9 mouse cellular contexts compared by ENCODE assay signal in genomic region chr1:51466385-51466784, GRCm38 (mm10). TPM values are rescaled to one million over a fixed set of nuclear protein-coding genes. Genes with fewer than 3 reads are reported as not detected.
DNase-seq lines count a peak whose midpoint lies in the region; ATAC-seq and TF ChIP-seq lines count a peak whose summit lies in the region.
"Had no signal": no experiment of that assay in that cellular context is flagged by ENCODE, and none has a peak within 500 bp of the region (broad histone marks: within the 10 kb centered on the region; RNA-seq: fewer than 3 reads in every experiment).

No protein-coding gene starts in this region.

- intact Hi-C loops in heart, postnatal 25 days (cut with DNase I), result loop anchor here (2.0 to 10.0 kb wide), 2 partner anchors 90 to 618 kb away; no protein-coding TSS in a partner anchor

- H3K4me2 ChIP-seq in heart, postnatal 0 days (ENCODE audit: low read depth, low read length), result no peak overlapping the region
- H3K4me2 ChIP-seq in CH12.LX (ENCODE audit: insufficient read depth, low read depth, poor library complexity, severe bottlenecking), result no peak overlapping the region
- H3K4me2 ChIP-seq: lung, embryonic 15.5 days had no signal

- H3K36me3 ChIP-seq in heart, postnatal 0 days (replicated peaks; ENCODE audit: control insufficient read depth, insufficient read depth, low read length), result peaks cover 22% of the 10 kb centered on the region
- H3K36me3 ChIP-seq in CH12.LX (replicated peaks in 1 of 2; ENCODE audit: control insufficient read depth in 1 of 2, insufficient read depth in 1 of 2, low read length in 1 of 2), result peaks cover 15 to 37% of the 10 kb centered on the region in 2 experiments
- H3K36me3 ChIP-seq: lung, embryonic 15.5 days had no signal

- no peaks in the 10 kb centered on the region for H3K4me1 ChIP-seq in heart, postnatal 0 days (ENCODE audit: control insufficient read depth, insufficient read depth)
- H3K4me1 ChIP-seq in CH12.LX (ENCODE audit: control insufficient read depth in 1 of 2, insufficient read depth in 2 of 2), result no peaks in the 10 kb centered on the region
- H3K4me1 ChIP-seq: lung, embryonic 15.5 days had no signal

- in situ Hi-C loops in CH12.LX (cut with MboI; ENCODE audit: low pct_ligation_motif_present, low pct_unique_long_range_greater_than_20kb, low sequenced_read_pairs), result no loop called here

- peak; percentile 66 for TF ChIP-seq RAD21 in CH12.LX (IDR thresholded peaks at IDR 0.05; ENCODE audit: low read depth, low read length)

- H3K27me3 ChIP-seq in heart, postnatal 0 days (ENCODE audit: control insufficient read depth, insufficient read depth, low read length), result no peaks in the 10 kb centered on the region
- no peaks in the 10 kb centered on the region for H3K27me3 ChIP-seq in CH12.LX (replicated peaks)
- H3K27me3 ChIP-seq: lung, embryonic 15.5 days had no signal

- TF ChIP-seq EP300 in heart, postnatal 0 days (IDR thresholded peaks at IDR 0.05; ENCODE audit: low read depth), result no peak
- no peak for TF ChIP-seq EP300 in CH12.LX (IDR thresholded peaks at IDR 0.05; ENCODE audit: low read length)

- no peak overlapping the region for H3K9ac ChIP-seq in heart, postnatal 0 days (replicated peaks; ENCODE audit: low read depth, low read length)
- H3K9ac ChIP-seq in CH12.LX (ENCODE audit: insufficient read depth, low read depth), result no peak overlapping the region
- H3K9ac ChIP-seq: lung, embryonic 15.5 days had no signal

- peak; percentile 65 for TF ChIP-seq CTCF in heart, postnatal 0 days (IDR thresholded peaks at IDR 0.05; ENCODE audit: low read depth)
- peak in 1 of 2 experiments; percentile 76; a peak in 3 of 4 replicates for TF ChIP-seq CTCF in CH12.LX (conservative IDR thresholded peaks at IDR 0.05 in 1 of 2, IDR thresholded peaks at IDR 0.05 in 1 of 2; ENCODE audit: low read depth in 2 of 2, low read length in 2 of 2)

- H3K79me2 ChIP-seq in CH12.LX (replicated peaks; ENCODE audit: control insufficient read depth, extremely low read depth, insufficient read depth, poor library complexity, severe bottlenecking), result no peaks in the 10 kb centered on the region

- 24% methylated on average over 1 of the region's 1 CpGs for WGBS in heart, postnatal 0 days

- H3K9me3 ChIP-seq in heart, postnatal 0 days (replicated peaks; ENCODE audit: control insufficient read depth, low read length), result no peaks in the 10 kb centered on the region
- no peaks in the 10 kb centered on the region for H3K9me3 ChIP-seq in CH12.LX (replicated peaks; ENCODE audit: low read length)
- H3K9me3 ChIP-seq: lung, embryonic 15.5 days had no signal

- ATAC-seq in heart, postnatal 0 days (ENCODE audit: insufficient read depth, low read depth), result no peak
- ATAC-seq in inflammation-experienced regulatory T-cells, adult 6 months, result peak; percentile 52
- ATAC-seq in erythroid progenitor cell, adult 5-6 weeks (replicated peaks; ENCODE audit: low FRiP score, poor library complexity, severe bottlenecking), result no peak

- peak; percentile 31 for DNase-seq in heart, postnatal 0 days (ENCODE audit: low spot score)
- DNase-seq in heart, postnatal 25 days (ENCODE audit: low spot score), result no peak
- peak; percentile 77 for DNase-seq in 3T3-L1 (ENCODE audit: low read depth, low spot score)
- DNase-seq in CH12.LX (ENCODE audit: extremely low read depth), result no peak
- DNase-seq in urinary bladder, postnatal 4 days (ENCODE audit: low spot score in 2 of 2), result no peak
- no peak for DNase-seq in left cerebral cortex, adult 9 months (ENCODE audit: low spot score in 2 of 2)

- peak; percentile 19; the same call in 1 of the 2 replicates for TF ChIP-seq POLR2A in CH12.LX (IDR thresholded peaks at IDR 0.05; ENCODE audit: low read depth, low read length)

- H3K27ac ChIP-seq in heart, postnatal 0 days (ENCODE audit: low read depth), result no peak overlapping the region
- H3K27ac ChIP-seq in CH12.LX (ENCODE audit: insufficient read depth, low read depth), result no peak overlapping the region
- H3K27ac ChIP-seq: lung, embryonic 15.5 days had no signal

- H3K4me3 ChIP-seq in heart, postnatal 0 days (ENCODE audit: low read depth, low read length), result no peak overlapping the region
- H3K4me3 ChIP-seq in CH12.LX (replicated peaks in 1 of 3; ENCODE audit: low read depth in 2 of 3, low read length in 2 of 3, poor library complexity in 1 of 3), result no peak overlapping the region
- H3K4me3 ChIP-seq: lung, embryonic 15.5 days had no signal

- dilution Hi-C loops in CH12.LX (cut with MboI; ENCODE audit: extremely low pct_ligation_motif_present, extremely low pct_unique_long_range_greater_than_20kb, low sequenced_read_pairs), result no loop called here

TF ChIP-seq in CH12.LX, 34 proteins besides CTCF, POLR2A, EP300 and RAD21:
- no peak for TF ChIP-seq PAX5 (IDR thresholded peaks at IDR 0.05; ENCODE audit: low read length)
- TF ChIP-seq BHLHE40 (IDR thresholded peaks at IDR 0.05; ENCODE audit: low read depth, low read length), result no peak
- TF ChIP-seq SIN3A (IDR thresholded peaks at IDR 0.05; ENCODE audit: low read length), result no peak
- TF ChIP-seq NRF1 (IDR thresholded peaks at IDR 0.05; ENCODE audit: low read depth, low read length), result no peak
- 0 out of 2 replicates have a peak, but pooled peaks have one; percentile 12 for TF ChIP-seq ZNF384 (IDR thresholded peaks at IDR 0.05; ENCODE audit: low read depth, low read length)
- no peak for TF ChIP-seq CHD1 (IDR thresholded peaks at IDR 0.05; ENCODE audit: low read depth, low read length)
- TF ChIP-seq JUN (IDR thresholded peaks at IDR 0.05; ENCODE audit: insufficient read depth, low read depth, low read length), result no peak
- TF ChIP-seq ELF1 (IDR thresholded peaks at IDR 0.05; ENCODE audit: low read depth, low read length), result no peak
- no peak for TF ChIP-seq UBTF (IDR thresholded peaks at IDR 0.05; ENCODE audit: low read depth, low read length)
- no peak for TF ChIP-seq MAFK (IDR thresholded peaks at IDR 0.05; ENCODE audit: insufficient replicate concordance, low read length)
- TF ChIP-seq USF2 (conservative IDR thresholded peaks at IDR 0.05; ENCODE audit: low read depth, low read length), result no peak
- TF ChIP-seq MAZ (IDR thresholded peaks at IDR 0.05; ENCODE audit: low read depth, low read length), result 0 out of 2 replicates have a peak, but pooled peaks have one; percentile 14
- TF ChIP-seq IRF4 (IDR thresholded peaks at IDR 0.05; ENCODE audit: low read depth, low read length), result peak; percentile 31; the same call in 1 of the 2 replicates
- TF ChIP-seq GABPA (IDR thresholded peaks at IDR 0.05; ENCODE audit: insufficient replicate concordance, low read depth, low read length), result no peak
- 0 out of 2 replicates have a peak, but pooled peaks have one; percentile 18 for TF ChIP-seq MYC (IDR thresholded peaks at IDR 0.05; ENCODE audit: low read depth, low read length)
- no peak for TF ChIP-seq E2F4 (IDR thresholded peaks at IDR 0.05; ENCODE audit: insufficient replicate concordance, low read depth, low read length)
- no peak for TF ChIP-seq ETS1 (conservative IDR thresholded peaks at IDR 0.05; ENCODE audit: low read depth, low read length)
- TF ChIP-seq RCOR1 (conservative IDR thresholded peaks at IDR 0.05; ENCODE audit: low read depth, low read length), result 0 out of 2 replicates have a peak, but pooled peaks have one; percentile 51
- no peak for TF ChIP-seq TBP (conservative IDR thresholded peaks at IDR 0.05; ENCODE audit: low read depth, low read length)
- TF ChIP-seq ZMIZ1 (IDR thresholded peaks at IDR 0.05; ENCODE audit: low read depth, low read length), result peak; percentile 68; the same call in 1 of the 2 replicates
- no peak for TF ChIP-seq KAT2A (IDR thresholded peaks at IDR 0.05; ENCODE audit: insufficient replicate concordance, low read length)
- TF ChIP-seq MEF2A (IDR thresholded peaks at IDR 0.05; ENCODE audit: borderline replicate concordance, low read depth, low read length), result no peak
- TF ChIP-seq JUND (conservative IDR thresholded peaks at IDR 0.05; ENCODE audit: low read depth, low read length), result no peak
- peak; percentile 91 for TF ChIP-seq SMC3 (IDR thresholded peaks at IDR 0.05; ENCODE audit: low read depth, low read length)
- no peak for TF ChIP-seq USF1 (IDR thresholded peaks at IDR 0.05; ENCODE audit: low read depth, low read length)
- TF ChIP-seq HCFC1 (IDR thresholded peaks at IDR 0.05; ENCODE audit: low read depth, low read length), result no peak
- TF ChIP-seq NELFE (IDR thresholded peaks at IDR 0.05; ENCODE audit: low read depth, low read length), result 0 out of 2 replicates have a peak, but pooled peaks have one; percentile 38
- TF ChIP-seq TCF12 (IDR thresholded peaks at IDR 0.05; ENCODE audit: low read depth, low read length), result no peak
- no peak for TF ChIP-seq MAX (IDR thresholded peaks at IDR 0.05; ENCODE audit: low read length)
- peak; percentile 56 for TF ChIP-seq CHD2 (IDR thresholded peaks at IDR 0.05; ENCODE audit: low read length)
- TF ChIP-seq ZKSCAN1 (IDR thresholded peaks at IDR 0.05; ENCODE audit: borderline replicate concordance, low read depth, low read length), result no peak
- TF ChIP-seq POLR2AphosphoS2 (IDR thresholded peaks at IDR 0.05; ENCODE audit: low read depth, low read length), result no peak; the same call in 1 of the 2 replicates
- TF ChIP-seq MXI1 (IDR thresholded peaks at IDR 0.05; ENCODE audit: low read depth, low read length), result no peak
- 0 out of 2 replicates have a peak, but pooled peaks have one; percentile 38 for TF ChIP-seq ZC3H11A (IDR thresholded peaks at IDR 0.05; ENCODE audit: low read depth, low read length)

RNA-seq across cellular contexts. Expression of gene Nabp1, which starts 11.8 kb away (rescaled TPM):
- total RNA-seq in heart, postnatal 0 days (2014; rRNA removed; ENCODE audit: low replicate concordance), result 28.9 and 38.3 TPM in 2 replicates
- 26.6 and 28.1 TPM in 2 replicates for polyA plus RNA-seq in heart, postnatal 0 days (2015; fragmentation: Nextera tagmentation; extraction: Ambion mirVana)
- 10 to 100 TPM; 33.6 to 37.4 TPM for total RNA-seq in heart, postnatal 25 days (2021)
- total RNA-seq in CH12.LX (2012; rRNA removed) (32.7 and 37.8 TPM in 2 replicates), CH12.LX (2014; rRNA removed) (51.0 and 52.0 TPM in 2 replicates)
- polyA plus RNA-seq in CH12.LX (2012; ENCODE audit: insufficient read length, low read depth), result 33.7 and 48.7 TPM in 2 replicates
- 10 to 100 TPM; 32.7 to 58.5 (median 36.0) TPM for polyA plus RNA-seq in inflammation-experienced regulatory T-cells, adult 6 months (2017; shearing (Covaris generic))
- total RNA-seq in erythroid progenitor cell, adult 5-6 weeks (2015; ENCODE audit: low replicate concordance), result 6.1 and 16.3 TPM in 2 replicates
- total RNA-seq in erythroid progenitor cell, adult 5-6 weeks (2017; ENCODE audit: low replicate concordance), result 14.8 and 16.7 TPM in 2 replicates

Comparison
In these comparisons a context has a peak if more than half of its experiments do, and no peak if none do; other contexts are left out.
1. DNase-seq: peak in heart, postnatal 0 days (single experiment) and 3T3-L1 (single experiment); none in heart, postnatal 25 days (single experiment), CH12.LX (single experiment), urinary bladder, postnatal 4 days (0 of 2) and left cerebral cortex, adult 9 months (0 of 2).